ENCODE assay signal across 17 mouse cellular contexts in the genomic region with DNA sequence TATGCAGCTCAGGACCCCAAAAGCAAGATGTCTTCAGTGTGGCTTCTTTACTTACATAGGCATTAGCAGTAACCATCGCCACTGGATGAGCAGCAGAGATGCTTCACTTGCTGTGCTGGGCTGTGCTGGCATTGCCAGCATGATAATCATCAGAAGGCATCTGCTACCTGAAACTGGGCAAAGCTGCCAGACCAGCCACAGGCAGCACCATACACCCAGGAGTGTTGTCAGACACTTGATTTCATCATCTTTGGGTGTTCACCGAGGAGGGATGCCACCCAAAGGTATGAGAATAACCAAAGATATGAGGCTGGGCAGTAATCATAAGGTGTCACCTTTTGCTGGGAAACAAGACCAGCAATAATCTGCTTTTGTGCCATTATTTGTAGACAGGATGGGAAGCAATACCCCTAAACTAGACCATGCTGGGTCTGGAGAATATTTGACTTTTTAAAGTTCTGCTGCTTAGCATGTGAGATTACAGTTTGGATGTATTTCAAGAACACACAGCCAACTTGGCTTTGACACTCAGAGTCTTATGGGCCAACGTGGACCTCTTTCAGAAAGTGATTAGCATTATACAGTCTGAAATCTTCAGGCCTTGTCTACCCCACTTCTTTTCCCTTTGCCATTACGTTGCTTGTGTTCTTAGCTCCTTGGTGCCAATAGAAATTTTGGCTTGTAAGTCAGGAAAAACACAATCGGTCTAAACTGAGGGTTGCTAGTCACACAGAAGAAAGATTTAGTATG.
DNase-seq lines count a peak whose midpoint lies in the region; ATAC-seq and TF ChIP-seq lines count a peak whose summit lies in the region.
"Had no signal": no experiment of that assay in that cellular context is flagged by ENCODE, and none has a peak within 500 bp of the region (broad histone marks: within the 10 kb centered on the region; RNA-seq: fewer than 3 reads in every experiment).

No protein-coding gene starts in this region.

- H3K9me3 ChIP-seq in forebrain, embryonic 16.5 days (ENCODE audit: control insufficient read depth, low read length) = no peaks in the 10 kb centered on the region
- H3K9me3 ChIP-seq in forebrain, embryonic 12.5 days = no peaks in the 10 kb centered on the region
- H3K9me3 ChIP-seq in stomach, postnatal 0 days (ENCODE audit: control insufficient read depth, low read length) = no peaks in the 10 kb centered on the region
- H3K9me3 ChIP-seq: hindbrain, embryonic 13.5 days; intestine, embryonic 15.5 days; liver, embryonic 15.5 days had no signal

- H3K27ac ChIP-seq in forebrain, embryonic 16.5 days (ENCODE audit: low read length) = no peak overlapping the region
- H3K27ac ChIP-seq in forebrain, embryonic 12.5 days = no peak overlapping the region
- H3K27ac ChIP-seq in stomach, postnatal 0 days (replicated peaks) = peak overlapping the region; percentile 36; the same call in 1 of the 2 replicates
- H3K27ac ChIP-seq: gastrocnemius, adult 2 months; hindbrain, embryonic 13.5 days; intestine, embryonic 15.5 days; liver, embryonic 15.5 days had no signal

- ATAC-seq in forebrain, embryonic 16.5 days = peak; percentile 45; the same call in 1 of the 2 replicates
- no peak for ATAC-seq in forebrain, embryonic 12.5 days (ENCODE audit: low FRiP score)
- ATAC-seq in stomach, postnatal 0 days (ENCODE audit: low FRiP score, low TSS enrichment) = no peak
- ATAC-seq in CD4-positive, CD25-positive, alpha-beta regulatory T cell, adult 4 months = no peak
- ATAC-seq: forebrain, embryonic 14.5 days; intestine, embryonic 15.5 days; lung, postnatal 0 days had no signal

- WGBS in forebrain, embryonic 16.5 days = 62% methylated on average over 5 of the region's 5 CpGs
- 93% methylated on average over 5 of the region's 5 CpGs for WGBS in forebrain, embryonic 12.5 days
- 60% methylated on average over 5 of the region's 5 CpGs for WGBS in stomach, postnatal 0 days

- no peak overlapping the region for H3K4me2 ChIP-seq in forebrain, embryonic 16.5 days (ENCODE audit: low read length)
- no peak overlapping the region for H3K4me2 ChIP-seq in forebrain, embryonic 12.5 days
- no peak overlapping the region for H3K4me2 ChIP-seq in stomach, postnatal 0 days (replicated peaks; ENCODE audit: low read depth)
- H3K4me2 ChIP-seq: hindbrain, embryonic 13.5 days; intestine, embryonic 15.5 days; liver, embryonic 15.5 days had no signal

- no peaks in the 10 kb centered on the region for H3K27me3 ChIP-seq in forebrain, embryonic 16.5 days (replicated peaks; ENCODE audit: control insufficient read depth, insufficient read depth, low read length)
- no peaks in the 10 kb centered on the region for H3K27me3 ChIP-seq in forebrain, embryonic 12.5 days
- no peaks in the 10 kb centered on the region for H3K27me3 ChIP-seq in stomach, postnatal 0 days (ENCODE audit: control insufficient read depth, insufficient read depth, low read length)
- H3K27me3 ChIP-seq: hindbrain, embryonic 13.5 days; intestine, embryonic 15.5 days; liver, embryonic 15.5 days had no signal

- peak; percentile 8 for DNase-seq in left cerebral cortex, postnatal 4 days
- DNase-seq in left cerebral cortex, postnatal 14 days (ENCODE audit: low spot score in 2 of 2) = no peak
- peak; percentile 15 for DNase-seq in cerebellum, adult 9-11 months
- no peak for DNase-seq in stomach, postnatal 0 days (ENCODE audit: low spot score)
- DNase-seq in lung, postnatal 14 days = no peak
- DNase-seq: adrenal gland, postnatal 14 days; gastrocnemius, adult 2 months; kidney, postnatal 4 days; thymus, adult 18-20 months had no signal

- intact Hi-C loops in left cerebral cortex, postnatal 4 days (cut with DNase I) = no loop called here
- intact Hi-C loops in left cerebral cortex, postnatal 14 days (cut with DNase I) = no loop called here

- TF ChIP-seq CTCF in stomach, postnatal 0 days (IDR thresholded peaks at IDR 0.05; ENCODE audit: low read depth) = no peak

- H3K9ac ChIP-seq in forebrain, embryonic 16.5 days (replicated peaks; ENCODE audit: low read depth, low read length) = no peak overlapping the region
- H3K9ac ChIP-seq in forebrain, embryonic 12.5 days = no peak overlapping the region
- no peak overlapping the region for H3K9ac ChIP-seq in stomach, postnatal 0 days (ENCODE audit: low read length)
- H3K9ac ChIP-seq: hindbrain, embryonic 13.5 days; intestine, embryonic 15.5 days; liver, embryonic 15.5 days had no signal

- H3K4me1 ChIP-seq in forebrain, embryonic 16.5 days (replicated peaks; ENCODE audit: control insufficient read depth, insufficient read depth, low read length) = no peaks in the 10 kb centered on the region
- H3K4me1 ChIP-seq in forebrain, embryonic 12.5 days = no peaks in the 10 kb centered on the region
- H3K4me1 ChIP-seq in stomach, postnatal 0 days (replicated peaks; ENCODE audit: control insufficient read depth, insufficient read depth) = no peaks in the 10 kb centered on the region
- H3K4me1 ChIP-seq: hindbrain, embryonic 13.5 days; intestine, embryonic 15.5 days; liver, embryonic 15.5 days had no signal

- TF ChIP-seq EP300 in stomach, postnatal 0 days (optimal IDR thresholded peaks at IDR 0.05) = no peak

- no peaks in the 10 kb centered on the region for H3K36me3 ChIP-seq in forebrain, embryonic 16.5 days (ENCODE audit: control insufficient read depth, insufficient read depth)
- no peaks in the 10 kb centered on the region for H3K36me3 ChIP-seq in forebrain, embryonic 12.5 days (replicated peaks)
- no peaks in the 10 kb centered on the region for H3K36me3 ChIP-seq in stomach, postnatal 0 days (ENCODE audit: control insufficient read depth, insufficient read depth, low read length)
- H3K36me3 ChIP-seq: hindbrain, embryonic 13.5 days; intestine, embryonic 15.5 days; liver, embryonic 15.5 days had no signal

- H3K4me3 ChIP-seq in forebrain, embryonic 16.5 days (replicated peaks; ENCODE audit: low read length) = no peak overlapping the region
- H3K4me3 ChIP-seq in forebrain, embryonic 12.5 days (replicated peaks) = no peak overlapping the region
- no peak overlapping the region for H3K4me3 ChIP-seq in stomach, postnatal 0 days (ENCODE audit: low read depth, low read length)
- H3K4me3 ChIP-seq: gastrocnemius, adult 2 months; hindbrain, embryonic 13.5 days; intestine, embryonic 15.5 days; liver, embryonic 15.5 days had no signal

Comparison
In these comparisons a context has a peak if more than half of its experiments do, and no peak if none do; other contexts are left out.
1. DNase-seq: peak in left cerebral cortex, postnatal 4 days (single experiment) and cerebellum, adult 9-11 months (single experiment); none in left cerebral cortex, postnatal 14 days (0 of 2), stomach, postnatal 0 days (single experiment) and lung, postnatal 14 days (single experiment).